Mouse (Mus musculus): ENCODE data around the gene Ccdc106.

- TF ChIP-seq CTCF (IDR thresholded peaks at IDR 0.05; ENCODE audit: low read depth) = peak; percentile 62
- no peak for TF ChIP-seq EP300 (optimal IDR thresholded peaks at IDR 0.05)
These were observed 20.5 kb upstream of the Ccdc106 start for GRCm38 (mm10) chr7:4999876-5000275.
